Mouse (Mus musculus) c-Kit-positive CD71-positive TER-119-negative erythroid progenitor cells, embryonic 14.5 days (primary cell): ENCODE results near the gene Phip.
A peak's percentile ranks its signal among the peaks of the same experiment; 100 is the strongest.

ENCODE experiments used
- DNase-seq: peaks from one replicate; pipeline ENCODE4 v3.0.0-alpha.2; 2013; ENCODE audit warnings: low read depth

Gene Phip

GRCm38 (mm10) chr9:82975342-82976215 is at the start of gene Phip:
Gene Phip (minus strand): TSS chr9:82975516.
- peak; percentile 76 for DNase-seq

GRCm38 (mm10) chr9:83023724-83024123 is 48.4 kb upstream of the Phip start:
- DNase-seq, result no peak

- no peak for DNase-seq
Observed at GRCm38 (mm10) chr9:83014516-83014915, 39.2 kb upstream of the Phip start.

GRCm38 (mm10) chr9:83008306-83008705 is 33.0 kb upstream of the Phip start:
- DNase-seq, result no peak

- no peak for DNase-seq
Observed at GRCm38 (mm10) chr9:83001342-83001741, 26.0 kb upstream of the Phip start.

- no peak for DNase-seq
Observed at GRCm38 (mm10) chr9:82997765-82998500, 22.6 kb upstream of the Phip start.

GRCm38 (mm10) chr9:82976936-82977335 is 1.6 kb upstream of the Phip start:
- DNase-seq, result no peak

GRCm38 (mm10) chr9:82976219-82976618 is 903 bp upstream of the Phip start:
- DNase-seq, result peak; percentile 27

- no peak for DNase-seq
Observed at GRCm38 (mm10) chr9:82974962-82975341, 364 bp downstream of the Phip start.

GRCm38 (mm10) chr9:82974187-82974861 is 992 bp downstream of the Phip start:
- peak; percentile 56 for DNase-seq

GRCm38 (mm10) chr9:82973321-82973892 is 1.9 kb downstream of the Phip start:
- peak; percentile 32 for DNase-seq

GRCm38 (mm10) chr9:82971433-82971832 is 3.9 kb downstream of the Phip start:
- no peak for DNase-seq

GRCm38 (mm10) chr9:82967076-82967621 is 8.2 kb downstream of the Phip start:
- no peak for DNase-seq

GRCm38 (mm10) chr9:82963981-82964380 is 11.3 kb downstream of the Phip start:
- DNase-seq, result no peak

GRCm38 (mm10) chr9:82961352-82961751 is 14.0 kb downstream of the Phip start:
- no peak for DNase-seq

GRCm38 (mm10) chr9:82955267-82955666 is 20.0 kb downstream of the Phip start:
- DNase-seq, result no peak

GRCm38 (mm10) chr9:82952330-82952729 is 23.0 kb downstream of the Phip start:
- no peak for DNase-seq

- no peak for DNase-seq
Observed at GRCm38 (mm10) chr9:82951435-82952004, 23.8 kb downstream of the Phip start.

- DNase-seq, result no peak
Observed at GRCm38 (mm10) chr9:82907246-82907645, 68.1 kb downstream of the Phip start.

- no peak for DNase-seq
Observed at GRCm38 (mm10) chr9:82888645-82889044, 86.7 kb downstream of the Phip start.

- peak; percentile 22 for DNase-seq
Observed at GRCm38 (mm10) chr9:82884177-82884576, 91.1 kb downstream of the Phip start.

- no peak for DNase-seq
Observed at GRCm38 (mm10) chr9:82877078-82877477, 98.2 kb downstream of the Phip start.
